Mouse (Mus musculus) T-helper 17 cell (primary cell): ENCODE data around the gene Mfsd4b5.
"Not testable (repeated sequence)": the region's sequence is repeated elsewhere in the genome, so short reads cannot be mapped to it uniquely, and the experiment has no call there.

Experiments
- in situ Hi-C, 2 experiments: fragments of 300-600 bp; cut with MboI, MseI; formaldehyde crosslinking; loops; 1 replicate in 1 of 2; 2 replicates in 1 of 2; pipeline ENCODE4 v1.15.1; 2025; ENCODE audit warnings: high pct_unique_total_duplicates in 2 of 2

Mfsd4b5 gene

DNA sequence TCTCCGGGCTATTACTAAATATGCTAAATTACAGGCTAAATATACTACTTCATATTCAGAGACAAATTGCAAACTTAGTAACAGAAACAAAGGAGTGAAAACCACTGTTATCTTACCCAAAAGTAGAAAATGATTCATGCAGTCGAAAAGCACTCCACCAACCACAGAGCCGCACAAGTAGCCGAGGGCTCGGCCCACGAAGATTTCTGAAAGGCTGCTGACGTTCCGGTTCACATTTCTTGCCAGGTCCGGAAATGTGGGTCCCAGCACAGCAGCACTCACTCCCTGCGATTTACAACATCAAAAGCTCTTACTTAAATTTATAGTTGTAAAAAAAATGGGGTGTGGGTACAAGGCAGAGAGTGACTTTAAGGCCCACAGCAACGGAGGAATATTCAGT lies 11.5 kb downstream of the Mfsd4b5 start:
- in situ Hi-C loops, result no loop called here

DNA sequence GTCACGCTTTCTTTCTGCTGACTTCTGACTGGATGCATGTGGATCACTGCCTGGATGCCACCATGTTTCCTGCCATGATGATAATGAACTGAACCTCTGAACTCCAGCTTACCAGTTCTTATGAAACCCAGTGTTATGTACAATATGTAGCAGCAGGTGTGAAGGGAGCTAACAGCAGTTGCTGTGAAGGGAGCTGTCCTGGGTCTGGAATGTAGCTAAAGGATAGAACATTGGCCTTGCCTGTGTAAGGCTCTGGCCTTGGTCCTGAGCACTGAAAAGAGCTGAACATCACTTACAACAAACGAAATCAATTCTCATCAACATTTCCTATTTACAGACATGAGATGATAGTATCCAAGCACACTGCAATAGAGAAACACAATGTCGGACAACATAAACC lies 18.9 kb downstream of the Mfsd4b5 start:
- in situ Hi-C loops, result no loop called here

DNA sequence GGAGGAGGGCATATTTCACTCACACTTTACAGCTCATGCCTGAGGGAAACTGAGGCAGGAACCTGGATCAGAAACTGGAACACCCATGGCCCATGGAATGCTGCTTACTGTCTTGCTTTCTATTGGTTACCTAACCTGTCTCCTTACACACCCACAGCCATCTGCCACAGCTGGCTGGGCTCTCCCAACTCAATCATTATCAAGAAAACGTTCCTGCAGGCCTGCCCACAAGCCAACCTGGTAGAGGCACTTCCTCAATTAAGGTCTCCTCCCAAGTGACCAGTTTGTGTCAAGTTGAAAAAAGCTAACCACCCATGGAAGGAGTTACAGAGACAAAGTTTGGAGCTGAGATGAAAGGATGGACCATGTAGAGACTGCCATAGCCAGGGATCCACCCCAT lies 24.5 kb downstream of the Mfsd4b5 start:
- in situ Hi-C loops, result loop anchor here in 1 of 2 experiments (5.0 kb wide), 1 partner anchor 255 kb away; no protein-coding TSS in a partner anchor

DNA sequence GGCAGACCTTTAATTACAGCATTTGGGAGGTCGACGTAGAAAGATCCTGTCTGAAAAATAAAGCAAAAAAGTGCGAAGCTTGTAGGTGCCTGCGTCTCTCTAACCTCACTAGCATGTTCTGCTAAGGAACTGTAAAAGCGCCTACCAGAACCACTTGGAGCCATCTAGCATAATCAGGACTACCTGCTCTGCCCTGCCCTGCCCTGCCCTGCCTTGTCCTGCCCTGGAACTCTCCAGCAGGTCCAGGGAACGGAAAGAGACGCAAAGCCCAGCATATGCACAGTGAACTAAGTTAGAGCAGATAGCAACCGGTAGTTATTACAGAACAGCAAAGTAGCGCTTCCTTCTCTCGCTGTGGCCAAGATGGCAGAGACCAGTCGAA lies 26.0 kb downstream of the Mfsd4b5 start:
- in situ Hi-C loops, result loop anchor here in 1 of 2 experiments (5.0 kb wide), 1 partner anchor 257 kb away; no protein-coding TSS in a partner anchor

DNA sequence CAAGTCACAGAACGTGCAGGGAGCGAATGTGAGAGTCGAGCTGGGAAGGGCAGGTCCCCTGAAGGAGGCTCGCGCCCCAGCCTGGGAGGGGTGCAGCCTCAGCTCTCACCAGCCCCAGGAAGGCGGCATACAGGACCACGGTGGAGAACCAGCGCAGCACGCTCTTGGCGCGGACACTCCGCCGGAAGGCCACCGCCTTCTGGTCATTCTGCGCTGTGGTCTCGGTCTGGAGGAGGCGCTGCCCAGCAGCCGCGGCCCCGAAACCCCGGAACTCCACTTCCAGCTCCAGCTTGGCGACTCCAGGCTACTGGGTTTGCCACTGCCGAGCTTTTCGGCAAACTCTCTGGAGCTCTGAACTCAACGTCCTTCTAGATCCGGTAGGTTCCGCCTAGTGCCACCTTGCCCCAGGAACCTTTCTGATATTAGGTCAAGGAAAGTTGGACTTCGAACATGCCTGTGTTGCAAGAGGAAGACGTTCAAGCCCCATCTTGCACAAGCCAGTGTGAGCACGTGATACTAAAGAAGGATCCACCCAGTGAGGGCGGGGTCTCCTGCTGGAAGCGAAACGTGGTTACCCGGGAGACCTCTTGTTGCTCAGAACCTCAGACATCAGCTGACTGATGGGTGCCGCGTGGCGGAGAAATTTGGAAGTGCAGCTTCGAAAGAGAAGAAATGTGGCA lies 26.5 kb downstream of the Mfsd4b5 start, which contains the start of gene Mfsd4b3:
Gene Mfsd4b3, minus strand, starts transcription at position 393 of the 680 bp plus-strand sequence.
- in situ Hi-C loops, result loop anchor here (5.0 to 10.0 kb wide), 3 partner anchors 63 to 1235 kb away; partner anchors contain the start of gene Mfsd4b4 (in 1 of the 2)

DNA sequence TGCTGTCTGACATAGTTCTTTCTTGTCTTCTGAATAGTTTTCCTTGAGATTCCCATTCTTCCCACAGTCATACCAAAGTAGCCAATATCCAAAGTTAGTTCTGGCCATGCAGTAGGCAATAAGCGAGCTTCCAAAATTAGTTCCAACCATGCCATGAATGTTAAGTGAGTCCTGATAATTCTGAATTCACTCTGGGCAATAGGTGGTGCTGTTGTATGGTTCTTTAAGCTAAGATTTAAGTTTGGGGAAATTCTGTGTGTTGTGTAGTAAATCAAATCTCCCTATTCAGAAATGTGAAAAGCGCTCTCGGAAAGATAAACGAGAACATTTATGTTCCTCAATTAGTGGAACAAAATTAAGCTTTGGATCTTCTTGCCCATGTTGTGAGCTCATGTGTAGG lies 28.2 kb downstream of the Mfsd4b5 start:
- in situ Hi-C loops, result loop anchor here (5.0 to 10.0 kb wide), 2 partner anchors 61 to 1237 kb away; partner anchors contain the start of gene Mfsd4b4 (in 1 of the 2)

DNA sequence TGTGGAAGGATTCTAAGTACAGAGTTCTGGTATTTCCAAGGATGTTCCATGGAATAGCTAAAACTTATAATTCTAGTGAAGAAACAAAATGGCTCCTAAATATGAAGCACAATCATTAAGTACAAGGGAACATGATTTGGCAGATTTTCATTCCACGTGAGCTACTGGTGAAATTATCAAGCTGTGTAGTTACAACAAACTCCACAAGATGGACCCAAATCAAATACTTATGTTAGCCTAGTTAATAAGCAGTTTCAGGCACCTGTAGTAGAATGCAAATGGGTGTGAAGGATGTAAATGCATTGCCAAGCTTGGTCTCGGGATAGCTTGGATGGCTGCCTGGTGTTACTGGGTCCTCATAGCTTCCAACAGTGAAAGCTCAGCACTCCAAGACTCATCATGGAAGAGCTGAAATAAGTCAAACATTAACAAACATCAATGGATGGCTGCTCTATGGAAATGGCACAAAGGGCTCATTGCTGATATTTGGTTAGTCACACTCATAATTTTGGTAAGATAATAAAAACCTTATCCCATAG lies 30.0 kb downstream of the Mfsd4b5 start:
- in situ Hi-C loops, result loop anchor here (5.0 to 10.0 kb wide), 2 partner anchors 59 to 1238 kb away; partner anchors contain the start of gene Mfsd4b4 (in 1 of the 2)

DNA sequence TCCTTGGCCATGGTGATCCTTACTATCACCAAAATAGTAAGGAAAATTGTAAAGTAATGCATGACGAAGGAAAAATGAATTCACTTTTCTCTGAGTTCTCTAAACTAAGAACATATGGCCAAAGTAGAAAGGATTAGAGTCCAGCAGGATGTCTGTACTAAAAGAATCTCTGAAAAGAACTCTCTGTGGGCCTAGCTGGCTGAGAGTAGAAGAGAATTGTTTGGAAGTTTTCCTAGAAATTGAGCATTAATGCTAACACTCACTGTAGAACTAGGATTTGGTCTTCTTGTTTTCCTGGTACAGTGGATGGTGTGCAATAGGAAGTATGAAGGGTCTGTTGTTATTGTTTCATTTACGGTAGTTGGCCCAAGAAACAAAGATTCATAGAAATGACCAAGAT lies 31.3 kb downstream of the Mfsd4b5 start:
- in situ Hi-C loops, result loop anchor here (5.0 to 10.0 kb wide), 2 partner anchors 58 to 1240 kb away; partner anchors contain the start of gene Mfsd4b4 (in 1 of the 2)

DNA sequence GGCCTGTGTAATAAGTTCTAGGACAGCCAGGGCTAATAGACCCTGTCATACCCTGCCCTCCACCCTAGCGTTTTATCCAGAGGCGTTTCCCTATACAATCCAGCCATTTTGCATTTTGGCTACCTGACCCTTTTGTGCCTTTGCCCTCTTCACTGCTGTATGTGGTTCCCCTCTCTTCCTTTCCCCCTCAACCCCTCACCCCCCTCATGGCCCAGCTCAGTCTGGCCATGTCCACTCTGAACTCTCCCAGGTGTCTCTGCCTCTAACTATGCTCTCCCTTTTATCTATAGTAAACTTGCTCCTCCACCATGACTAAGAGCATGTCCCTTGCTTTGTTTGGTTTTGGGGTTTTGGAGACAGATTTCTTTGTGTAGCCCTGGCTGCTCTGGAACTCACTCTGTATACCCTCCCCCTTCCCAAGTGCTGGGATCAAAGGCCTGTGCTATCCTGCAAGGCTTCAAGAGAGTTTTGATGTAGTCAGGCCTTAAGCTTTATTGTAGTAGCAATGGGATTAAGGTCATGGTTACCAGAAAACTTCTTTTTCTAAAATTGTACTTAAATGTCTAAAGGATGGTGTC lies 37.0 kb downstream of the Mfsd4b5 start:
- in situ Hi-C loops, result no loop called here

DNA sequence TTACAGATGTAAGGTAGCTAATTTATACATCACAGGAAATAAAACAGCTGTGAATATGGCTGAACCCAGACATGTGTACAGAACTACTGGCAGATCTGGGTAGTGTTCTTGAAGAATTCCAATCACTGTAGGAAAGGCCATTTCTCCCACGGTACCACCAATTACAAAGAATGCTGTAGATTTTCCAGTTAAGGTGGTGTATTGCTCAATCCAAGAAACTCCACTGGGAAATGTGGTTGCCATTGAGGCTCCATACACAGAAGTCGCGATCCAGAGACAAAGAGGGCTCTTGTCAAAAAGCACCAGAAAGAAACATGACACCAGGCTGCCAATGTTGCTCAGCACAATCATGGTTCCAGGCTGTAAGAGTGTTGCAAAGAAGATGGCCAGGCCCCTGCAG lies 39.3 kb downstream of the Mfsd4b5 start:
- in situ Hi-C loops, result not testable (repeated sequence)

DNA sequence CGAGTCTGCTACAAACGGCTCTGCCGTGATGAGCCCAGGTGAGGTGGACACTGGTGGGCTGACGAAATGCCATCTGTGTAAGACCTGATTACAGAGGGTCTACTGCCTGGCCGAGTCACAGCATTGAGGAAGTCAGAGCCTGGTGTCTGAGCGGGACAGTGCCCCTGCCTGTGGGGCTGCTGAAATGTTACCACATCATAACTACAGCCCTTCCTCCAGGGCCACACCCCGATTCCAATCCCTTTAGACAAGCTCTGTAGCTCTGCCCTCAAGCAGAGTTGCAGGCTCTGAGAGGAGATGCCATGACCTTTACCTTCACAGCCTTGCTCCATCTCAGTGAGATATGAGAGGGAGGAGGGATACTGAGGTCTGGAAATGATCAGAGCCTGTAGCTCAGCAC lies 49.9 kb downstream of the Mfsd4b5 start:
- in situ Hi-C loops, result no loop called here

DNA sequence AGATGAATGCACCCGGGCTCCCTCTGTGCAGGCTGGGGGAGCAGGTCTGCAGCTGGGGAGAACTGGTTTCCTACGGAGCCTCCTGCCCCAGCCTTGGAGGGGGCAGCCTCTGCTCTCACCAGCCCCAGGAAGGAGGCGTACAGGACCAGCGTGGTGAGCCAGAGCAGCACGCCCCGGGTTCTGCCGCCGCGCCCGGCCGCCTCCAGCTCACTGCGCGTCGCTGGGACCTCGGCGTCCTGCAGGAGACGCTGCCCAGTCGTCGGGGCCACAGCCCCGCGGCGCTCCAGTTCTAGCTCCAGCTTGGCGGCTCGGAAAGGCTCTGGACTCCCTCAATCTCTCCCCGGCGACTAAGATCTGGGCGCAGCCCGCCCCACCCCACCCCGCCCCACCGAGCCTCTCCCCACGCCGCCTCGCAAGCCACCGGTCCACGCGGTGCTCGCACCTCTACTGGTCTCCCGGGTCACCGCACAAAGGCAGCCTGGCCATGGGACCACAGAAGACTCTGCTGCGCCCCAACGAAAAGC lies 59.8 kb downstream of the Mfsd4b5 start, which contains the start of gene Mfsd4b2:
Gene Mfsd4b2, minus strand, starts transcription at position 308 of the 524 bp plus-strand sequence.
- in situ Hi-C loops, result no loop called here

DNA sequence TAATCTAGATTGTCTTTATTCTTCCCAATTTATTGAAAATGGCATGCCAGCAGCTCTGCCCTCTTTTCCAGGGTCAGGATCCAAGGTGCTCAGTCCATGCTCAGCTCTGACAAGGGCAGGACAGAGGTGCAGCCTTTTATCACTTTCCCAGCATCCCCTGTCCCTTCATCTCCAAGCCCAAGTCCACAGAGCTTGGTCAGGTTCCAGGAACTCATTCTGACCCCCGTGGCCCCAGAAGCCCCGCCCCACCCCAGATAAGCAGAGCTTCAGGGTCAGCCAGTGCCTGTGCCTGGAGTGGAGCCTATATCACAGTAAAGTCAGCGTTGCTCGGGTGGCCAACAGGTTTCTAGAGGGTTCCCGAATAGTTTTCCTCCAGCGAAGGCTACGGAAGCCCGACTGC lies 61.9 kb downstream of the Mfsd4b5 start:
- in situ Hi-C loops, result not testable (repeated sequence)

DNA sequence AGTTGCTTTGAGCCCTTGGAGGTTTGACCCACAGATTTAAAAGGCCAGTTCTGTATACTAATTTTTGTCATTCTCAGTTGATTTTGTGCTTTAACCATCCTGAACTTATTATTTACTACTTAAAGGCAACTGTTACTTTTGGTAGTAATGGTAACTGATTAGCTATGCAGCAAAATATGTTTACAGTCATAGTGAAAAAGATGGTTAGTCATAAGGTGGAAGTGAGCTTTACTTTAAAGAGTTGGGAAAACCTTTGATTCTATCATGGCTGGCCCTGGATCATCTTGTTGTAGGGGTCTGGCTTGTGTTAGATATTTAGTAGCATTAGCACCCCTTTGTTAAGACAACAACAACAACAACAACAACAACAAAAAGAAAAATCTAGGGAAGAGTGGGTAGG lies 73.8 kb downstream of the Mfsd4b5 start:
- in situ Hi-C loops, result no loop called here

DNA sequence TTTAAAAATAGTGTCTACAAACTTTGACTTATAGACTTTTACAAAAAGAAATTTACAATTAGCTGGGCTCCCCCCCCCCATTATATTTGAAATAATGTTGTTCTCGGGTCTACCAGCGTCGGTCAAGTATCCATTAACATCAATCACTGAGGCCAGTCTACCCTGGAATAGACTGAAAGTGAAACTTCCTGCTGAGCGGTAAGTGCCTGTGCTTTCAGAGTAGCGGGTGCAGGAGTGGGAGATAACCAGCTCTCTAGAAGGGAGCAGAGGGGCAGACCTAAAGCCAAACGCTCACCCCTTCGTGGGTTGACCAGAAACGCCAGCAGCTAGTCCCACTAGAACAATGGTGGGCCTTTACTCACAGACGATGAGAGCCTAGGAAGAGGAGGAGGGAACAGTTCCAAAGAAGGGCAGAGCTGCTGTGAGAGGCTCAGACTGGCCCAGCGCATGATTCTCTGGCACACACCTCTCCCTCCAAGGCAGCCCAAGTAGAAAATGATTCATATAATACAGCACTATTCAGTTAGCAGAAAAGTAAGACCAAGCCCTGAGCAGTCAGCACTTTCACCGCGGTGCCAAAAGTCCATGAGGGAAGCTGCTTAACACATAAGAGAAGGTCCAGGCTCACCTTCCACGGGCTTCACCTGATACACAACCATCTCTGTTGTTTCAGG lies 77.5 kb downstream of the Mfsd4b5 start:
- in situ Hi-C loops, result no loop called here
